Mouse (Mus musculus) frontal cortex, postnatal 14 days (tissue): ENCODE results near the gene Mas1.
A peak's percentile ranks its signal among the peaks of the same experiment; 100 is the strongest.
"Not testable (repeated sequence)": the region's sequence is repeated elsewhere in the genome, so short reads cannot be mapped to it uniquely, and the experiment has no call there.

ENCODE experiments used
- DNase-seq, 2 experiments: peaks; one replicate each; pipeline ENCODE4 v3.0.0; 2022; ENCODE audit warnings: low spot score in 2 of 2

Gene Mas1

DNA sequence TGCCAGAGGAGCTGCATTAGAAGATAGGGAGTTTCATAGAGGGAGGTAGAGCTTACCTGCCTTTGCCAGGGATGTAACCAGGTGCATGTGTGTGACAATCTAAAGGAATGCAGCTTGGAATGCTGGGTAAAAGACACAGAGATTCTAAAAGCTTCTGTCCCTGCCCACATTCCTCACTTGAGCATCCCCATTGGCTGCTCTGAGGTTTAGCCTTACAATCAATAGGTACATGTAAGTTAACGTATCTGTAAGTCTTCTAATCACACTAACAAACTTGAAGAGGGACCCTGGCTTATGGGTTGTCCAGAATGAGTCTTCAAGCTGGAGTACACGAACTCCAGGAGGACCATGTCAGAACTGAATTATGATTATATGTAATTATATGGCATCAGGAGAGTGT is at the start of gene Mas1:
Mas1 (minus strand) TSS at position 101 of the 400 bp plus-strand sequence.
- no peak for DNase-seq

DNA sequence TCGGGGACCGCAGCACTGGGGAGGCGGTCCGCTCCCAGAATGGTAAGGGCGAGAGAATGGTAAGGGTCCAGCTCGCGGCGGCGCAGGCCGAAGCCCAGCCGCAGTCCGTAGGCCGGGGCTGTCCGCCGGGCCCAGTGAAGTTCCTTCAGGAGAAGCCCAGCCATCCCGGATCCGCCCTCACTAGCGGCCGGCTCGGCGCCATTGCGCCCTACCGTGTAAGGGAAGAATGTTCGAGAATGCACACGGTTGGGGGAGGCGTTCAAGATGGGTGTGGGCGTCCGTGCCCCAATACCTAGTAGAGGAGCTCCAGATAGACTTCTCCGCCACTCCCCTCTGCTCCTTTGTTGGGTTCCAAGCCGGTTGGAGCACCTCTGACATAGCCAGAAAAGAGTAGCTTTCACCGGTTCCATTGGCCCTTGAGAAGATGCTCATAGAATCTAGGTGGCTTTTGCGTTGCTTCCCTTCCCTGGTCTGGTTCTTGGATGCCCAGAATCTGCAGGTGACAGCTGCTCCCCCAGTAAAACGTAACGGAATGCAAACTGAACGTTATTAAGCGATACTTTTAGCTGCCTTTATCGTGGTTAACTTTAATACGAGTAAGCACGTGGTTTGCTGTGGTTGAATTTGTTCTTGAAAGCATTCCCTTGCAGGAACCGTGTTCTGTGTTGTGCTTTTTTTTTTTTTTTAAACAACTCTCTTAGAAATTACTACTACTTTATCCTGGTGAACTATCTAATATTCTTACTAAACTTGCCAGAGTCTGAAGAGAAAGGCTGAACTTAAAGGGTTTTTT is 48.8 kb upstream of the Mas1 start:
- no peak for DNase-seq

DNA sequence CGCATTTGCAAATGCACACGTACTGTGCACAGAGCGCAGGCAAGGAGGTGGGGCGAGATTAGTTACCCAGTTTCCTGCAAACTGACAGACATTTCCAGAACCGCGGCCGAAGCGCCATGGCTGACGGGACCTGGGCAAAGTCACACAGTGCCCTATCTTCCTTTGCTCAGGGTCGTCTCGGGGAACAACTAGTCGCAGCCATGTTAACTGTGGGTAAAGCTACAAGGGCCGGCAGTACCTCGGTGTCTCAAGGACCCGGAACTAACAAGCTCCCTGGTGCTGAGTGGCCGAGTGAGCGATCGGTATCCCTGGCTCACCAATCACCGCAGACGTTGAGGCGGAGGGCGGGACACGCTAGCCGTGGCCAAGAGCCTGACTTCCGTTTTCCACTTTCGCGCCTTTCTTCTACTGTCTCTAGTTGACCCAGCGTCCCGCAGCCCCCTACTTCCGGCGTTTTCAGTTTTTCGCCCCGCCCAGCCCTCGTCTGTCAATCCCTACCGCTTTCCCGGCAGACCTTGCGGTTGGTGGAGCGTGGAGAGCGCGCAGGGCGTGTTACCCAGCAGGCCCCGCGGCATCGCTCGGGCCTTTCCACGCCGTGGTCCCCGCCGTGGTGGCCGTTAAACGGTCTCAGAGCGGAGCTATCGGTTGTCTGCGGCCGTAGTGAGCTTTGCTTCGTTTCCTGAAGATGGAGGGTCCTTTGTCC is 48.1 kb upstream of the Mas1 start, which contains the start of gene Mrpl18:
Mrpl18 (minus strand) TSS at position 465 of the 703 bp plus-strand sequence.
- peak; percentile 98 to 99 for DNase-seq

DNA sequence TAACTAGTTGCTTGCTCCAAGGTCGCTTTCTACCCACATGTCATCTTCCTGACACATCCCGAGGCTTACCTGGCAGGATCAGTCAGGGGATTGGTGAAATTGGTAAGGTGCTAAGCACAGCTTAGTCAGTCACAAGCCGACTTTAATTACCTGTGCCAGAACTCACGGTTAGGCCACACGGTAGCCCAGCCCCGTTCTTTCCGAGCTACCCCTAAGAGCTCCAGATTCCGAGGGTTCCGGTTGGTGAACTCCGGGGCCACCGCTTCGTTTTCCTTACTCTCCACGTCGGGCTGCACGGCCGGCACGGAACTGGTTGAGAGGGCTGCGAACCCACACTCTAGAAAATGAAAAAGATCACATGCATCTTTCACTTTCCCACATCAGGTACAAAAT is 47.5 kb upstream of the Mas1 start, which contains the start of gene Tcp1:
Tcp1 (plus strand) TSS at position 214 of the 393 bp plus-strand sequence.
- DNase-seq = no peak

DNA sequence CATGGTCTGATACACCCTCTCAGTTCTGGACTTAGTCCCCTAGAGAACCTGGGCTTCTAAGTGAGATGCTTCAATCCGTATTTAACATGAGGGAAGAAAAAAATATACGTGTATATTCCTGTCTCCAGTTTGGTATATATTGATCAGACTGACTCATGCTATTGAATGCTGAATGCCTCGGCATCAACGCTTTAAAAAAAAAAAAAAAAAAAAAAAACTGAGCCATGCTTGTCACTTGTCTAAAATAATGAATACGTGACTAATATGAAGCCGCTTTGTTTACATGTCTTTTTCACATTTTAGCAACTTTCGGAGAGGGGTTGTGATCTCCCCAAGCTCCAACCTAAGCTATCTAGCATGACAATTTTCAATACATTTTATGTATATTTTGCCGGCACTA is 42.4 kb upstream of the Mas1 start:
- no peak for DNase-seq

DNA sequence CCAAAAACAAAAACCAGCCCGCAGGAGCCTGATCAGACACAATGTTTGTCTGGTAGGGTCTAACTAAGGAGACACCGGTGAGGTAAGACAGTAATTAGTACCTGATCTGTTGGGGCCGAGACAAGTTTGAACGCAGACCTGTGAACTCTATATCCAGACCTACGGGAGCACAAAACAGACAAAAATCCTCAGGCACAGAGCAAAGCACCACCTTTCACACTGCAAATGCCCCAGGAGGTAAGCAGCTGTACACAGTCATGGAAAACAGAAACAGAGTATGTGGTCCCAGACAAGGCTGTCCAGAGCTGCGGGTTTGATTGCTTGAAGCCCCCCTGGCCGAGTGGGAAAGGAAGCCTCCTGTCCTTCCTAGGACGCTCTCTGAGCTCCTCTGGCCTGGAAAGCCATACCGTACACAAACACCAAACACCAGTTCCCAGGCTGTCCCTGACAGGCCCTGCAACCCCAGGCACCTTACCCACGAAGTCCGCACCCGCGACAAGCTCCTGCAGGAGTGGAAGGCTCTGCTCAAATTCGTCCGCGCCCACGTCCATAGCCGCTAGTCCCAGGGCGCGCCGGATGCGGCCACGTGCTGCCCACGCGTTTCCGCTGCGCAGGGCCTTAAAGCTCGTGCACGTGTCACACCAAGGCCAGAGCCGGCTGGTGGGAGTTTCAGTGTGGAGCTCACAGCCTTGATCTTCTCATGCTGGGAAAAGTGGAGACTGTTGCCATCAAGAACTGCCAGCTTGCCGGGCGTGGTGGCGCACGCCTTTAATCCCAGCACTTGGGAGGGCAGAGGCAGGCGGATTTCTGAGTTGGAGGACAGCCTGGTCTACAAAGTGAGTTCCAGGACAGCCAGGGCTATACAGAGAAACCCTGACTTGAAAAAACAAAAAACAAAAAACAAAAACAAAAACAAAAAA is 41.7 kb upstream of the Mas1 start, which contains the start of gene Pnldc1:
Pnldc1 (minus strand) TSS at position 870 of the 920 bp plus-strand sequence.
- no peak for DNase-seq

DNA sequence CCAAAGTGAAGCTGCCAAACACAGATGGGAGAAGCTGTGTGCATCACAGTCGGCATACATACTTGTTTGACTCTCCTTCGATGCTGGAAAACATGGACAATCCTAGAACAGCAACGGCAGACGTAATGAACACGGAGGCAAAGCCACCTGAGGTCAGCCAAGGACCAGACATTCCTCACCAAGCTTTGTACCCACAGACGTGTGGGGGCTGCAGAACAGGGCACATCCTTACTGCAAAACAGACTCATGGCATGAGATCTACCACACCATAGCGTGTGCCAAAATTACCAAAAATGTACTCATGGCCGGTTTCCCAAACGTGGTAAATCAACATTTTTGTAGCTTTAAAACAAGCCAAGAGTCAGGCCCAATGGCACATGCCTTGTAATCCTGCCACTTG is 38.5 kb upstream of the Mas1 start:
- DNase-seq = no peak

DNA sequence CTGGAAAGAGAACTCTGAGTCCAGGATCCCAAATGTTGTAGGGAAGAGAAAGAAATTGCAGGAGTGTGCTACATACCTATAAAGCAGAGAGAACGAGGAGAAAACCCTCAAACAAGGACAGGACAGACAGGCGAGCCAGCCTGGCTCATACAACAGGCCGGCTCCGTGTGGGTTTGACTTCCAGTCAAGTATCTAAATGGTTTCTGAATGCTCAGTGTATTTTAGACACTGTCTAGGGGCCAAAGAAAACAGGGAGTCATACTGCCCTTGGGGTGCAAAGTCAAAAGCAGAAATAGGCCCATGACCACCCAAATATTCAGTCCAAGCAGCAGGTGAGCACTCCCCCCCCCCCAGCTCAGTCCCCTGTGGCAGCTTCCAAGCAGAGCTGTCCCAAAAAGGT is 37.9 kb upstream of the Mas1 start:
- no peak for DNase-seq

DNA sequence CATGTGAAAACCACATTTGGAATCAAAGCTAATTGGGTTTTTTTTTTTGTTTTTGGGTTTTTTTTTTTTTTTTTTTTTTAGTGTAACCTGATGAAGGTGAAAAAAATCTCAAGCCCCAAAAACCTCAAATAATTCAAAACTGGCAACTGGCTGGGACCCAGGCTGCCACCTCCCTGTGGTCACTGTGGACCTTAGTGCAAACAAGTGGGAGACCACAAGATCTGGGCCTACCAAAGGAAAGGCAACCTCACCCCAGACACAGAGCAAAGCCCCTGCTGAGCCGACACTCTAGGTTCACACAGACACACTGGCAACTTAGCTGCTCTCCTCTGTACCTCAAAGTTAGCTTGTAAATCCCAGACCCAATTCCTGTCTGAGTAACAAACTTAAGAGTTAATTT is 36.4 kb upstream of the Mas1 start:
- DNase-seq = no peak

DNA sequence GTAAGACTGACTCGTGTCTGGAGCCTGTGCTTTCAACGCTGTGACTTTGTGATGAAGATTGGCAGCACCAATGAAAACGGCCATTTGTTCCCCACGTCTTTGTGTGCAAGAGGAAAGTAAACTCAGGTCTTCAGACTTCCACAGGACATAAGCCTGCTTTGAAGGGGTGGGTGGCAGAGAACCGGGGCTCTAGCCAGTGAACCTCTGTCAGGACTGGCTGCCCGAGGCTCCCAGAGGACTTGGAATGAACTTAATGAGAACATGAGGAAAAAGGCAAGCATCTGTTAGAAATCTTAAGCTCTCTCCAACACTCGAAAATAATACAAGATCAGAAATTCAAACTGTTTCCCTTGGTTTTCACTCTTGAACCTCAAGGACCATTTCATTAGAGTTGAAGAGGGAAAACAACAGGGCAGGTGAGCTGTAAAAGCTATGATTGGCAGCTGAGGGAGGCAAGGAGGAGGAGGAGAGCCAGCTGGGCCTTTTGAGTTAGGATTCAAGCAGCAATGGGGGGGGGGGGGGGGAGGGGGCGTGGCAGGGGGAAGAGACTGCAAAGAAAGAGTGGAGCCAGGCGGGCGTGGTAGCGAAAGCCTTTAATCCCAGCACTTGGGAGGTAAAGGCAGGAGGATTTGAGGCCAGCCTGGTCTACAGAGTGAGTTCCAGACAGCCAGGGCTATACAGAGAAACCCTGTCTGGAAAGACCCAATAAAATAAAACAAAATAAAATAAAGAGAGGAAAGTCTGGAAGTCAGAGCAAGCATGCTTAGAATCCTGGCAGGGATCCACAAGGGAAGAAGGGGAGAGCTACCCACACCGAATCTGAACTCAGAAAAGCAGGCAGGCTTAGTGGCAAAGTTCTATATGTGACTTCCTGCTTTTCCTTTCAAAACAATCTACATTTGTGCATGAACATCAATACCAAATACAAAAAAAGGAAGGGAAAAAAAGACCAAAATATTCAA is 35.7 kb upstream of the Mas1 start:
- no peak for DNase-seq

DNA sequence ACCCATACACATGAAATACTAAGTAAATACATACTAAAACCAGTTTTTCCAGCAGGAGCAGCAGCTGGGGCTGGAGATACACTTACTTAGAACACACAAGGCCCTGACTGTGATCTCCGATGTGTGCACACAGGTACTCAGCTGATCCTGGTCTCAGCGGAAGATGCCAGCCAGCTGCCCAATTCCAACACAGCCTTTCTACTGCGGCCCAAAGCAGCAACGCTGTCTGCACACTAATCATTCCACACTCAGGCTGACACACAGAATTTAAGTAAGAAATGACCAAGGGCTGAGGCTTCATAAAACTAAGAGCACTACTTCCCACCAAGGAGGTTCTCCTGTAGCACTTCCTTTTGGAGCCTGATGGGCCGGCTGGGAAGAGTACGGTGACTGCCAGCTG is 34.3 kb upstream of the Mas1 start:
- no peak for DNase-seq

DNA sequence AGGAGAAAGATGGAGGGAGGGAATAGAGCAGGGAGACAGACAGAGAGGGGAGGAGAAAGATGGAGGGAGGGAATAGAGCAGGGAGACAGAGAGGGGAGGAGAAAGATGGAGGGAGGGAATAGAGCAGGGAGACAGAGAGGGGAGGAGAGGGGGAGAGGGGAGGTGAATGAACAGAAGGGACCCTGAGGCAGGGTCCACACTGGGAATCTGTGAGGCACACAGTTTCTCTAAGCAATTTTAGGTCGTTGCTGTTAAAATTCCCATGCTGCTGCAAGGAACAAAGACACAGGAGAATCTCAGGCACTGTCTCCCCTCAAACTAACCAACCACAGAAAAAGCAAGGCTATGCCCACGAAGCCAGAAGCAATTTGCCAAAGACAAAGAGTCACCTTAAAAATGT is 30.7 kb upstream of the Mas1 start:
- DNase-seq = not testable (repeated sequence)

DNA sequence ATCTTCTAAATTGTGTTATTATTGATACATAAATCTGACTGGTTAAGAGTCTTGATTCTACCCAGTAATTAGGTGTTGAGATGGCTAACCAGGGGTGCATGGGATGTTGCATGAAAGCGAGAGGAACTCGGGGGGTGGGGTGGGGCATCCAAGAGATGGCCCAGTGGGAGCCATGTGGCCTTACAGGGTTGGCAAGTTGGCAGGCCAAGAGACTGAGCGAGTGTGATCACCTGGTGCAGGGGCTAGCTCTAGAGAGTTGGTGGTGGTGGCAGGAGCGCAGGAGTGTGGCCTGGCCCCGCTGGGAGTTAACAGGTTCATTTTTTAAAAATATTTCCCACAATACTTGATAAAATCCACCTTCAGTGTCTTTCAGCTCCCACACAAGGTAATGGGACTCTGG is 29.7 kb upstream of the Mas1 start:
- DNase-seq = no peak

DNA sequence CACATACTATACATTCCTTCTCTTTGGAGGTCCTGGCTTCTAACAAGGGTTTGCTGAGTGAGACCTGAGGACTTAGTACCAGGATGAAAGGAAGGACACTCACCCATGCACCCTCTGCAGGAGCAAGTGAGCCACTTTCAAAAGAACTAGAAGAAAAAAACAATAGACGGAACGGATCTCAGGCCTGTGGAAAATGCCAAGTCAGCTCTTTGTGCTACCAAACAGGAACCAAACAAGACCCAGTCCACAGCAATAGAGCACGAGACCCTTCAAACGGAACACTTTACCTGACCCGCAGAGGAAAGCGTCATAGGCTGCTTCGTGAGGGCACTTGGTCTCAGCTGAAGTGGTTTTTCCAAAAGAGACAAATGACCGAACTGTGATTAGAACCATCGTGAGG is 24.1 kb upstream of the Mas1 start:
- no peak for DNase-seq

DNA sequence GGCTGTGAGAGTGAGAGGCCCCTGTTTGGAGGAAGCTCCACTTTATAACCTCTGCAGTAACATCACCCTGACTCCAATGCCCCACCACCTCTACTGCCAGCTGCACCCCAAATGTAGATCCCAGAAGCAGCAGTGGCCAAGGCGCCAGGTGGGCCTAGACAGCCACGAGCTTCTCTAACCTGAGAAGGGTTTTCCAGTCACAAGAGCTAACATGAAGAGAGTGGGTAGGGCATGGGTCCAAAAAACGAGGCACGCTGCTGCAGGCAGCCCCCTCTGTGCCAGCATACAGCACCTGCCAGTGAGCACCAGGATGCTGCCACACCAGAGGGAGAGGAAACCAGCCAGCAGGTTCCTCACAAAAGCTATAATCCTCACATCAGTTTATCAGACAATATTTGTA is 23.1 kb upstream of the Mas1 start:
- no peak for DNase-seq

DNA sequence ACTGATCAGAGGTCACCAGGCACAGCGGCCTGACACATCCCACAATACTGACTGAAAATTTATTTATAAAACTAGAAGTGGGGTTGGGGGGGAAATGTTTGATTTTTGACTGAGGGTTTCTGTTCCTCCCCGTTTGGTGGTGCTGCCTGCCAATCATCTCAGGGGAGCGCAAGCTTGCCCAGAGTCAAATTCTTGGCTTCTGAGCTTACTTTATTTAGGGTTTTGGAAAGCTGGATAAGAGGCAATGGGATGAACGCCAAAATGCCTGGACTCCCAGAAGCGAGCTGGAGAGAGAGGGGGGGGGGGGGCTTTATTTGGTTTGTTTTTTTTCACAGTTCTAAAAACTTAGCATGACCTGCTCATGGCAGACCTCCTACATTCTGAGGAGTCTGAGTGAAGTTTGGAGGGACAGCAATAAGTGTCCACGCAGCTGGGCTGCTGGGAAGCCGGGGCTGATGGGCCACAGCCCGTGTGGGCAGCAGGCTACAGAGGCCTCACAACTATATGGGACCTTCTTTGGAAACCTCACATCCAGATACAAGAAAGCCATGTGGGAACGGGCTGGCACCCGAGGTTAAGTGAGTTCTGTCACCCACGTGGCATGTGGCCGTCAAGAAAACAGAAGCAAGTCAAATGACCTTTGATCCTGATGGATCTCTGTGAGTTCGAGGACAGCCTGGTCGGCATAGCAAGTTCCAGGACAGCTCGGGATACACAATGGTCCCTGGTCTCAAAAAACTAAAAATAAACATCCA is 19.3 kb upstream of the Mas1 start:
- DNase-seq = no peak

DNA sequence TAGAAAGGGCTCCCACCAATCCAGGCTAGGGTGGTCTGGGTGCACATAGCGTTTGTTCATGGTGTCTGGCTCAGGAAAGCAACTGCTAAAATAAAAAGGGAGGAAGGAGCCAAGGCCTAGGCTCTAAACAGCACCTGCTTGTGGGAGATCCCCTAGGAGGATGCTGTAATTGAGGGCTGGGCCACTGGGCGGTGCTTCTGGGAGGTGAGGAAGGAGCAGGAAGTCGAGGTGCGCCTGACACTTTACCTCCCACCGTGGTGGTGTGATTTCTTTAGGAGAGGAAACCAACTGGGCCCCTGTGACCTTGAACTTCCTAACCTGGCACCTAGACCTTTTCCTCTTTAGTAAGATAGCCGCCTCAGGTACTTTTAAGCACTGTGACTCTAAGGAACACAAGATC is 18.7 kb upstream of the Mas1 start:
- no peak for DNase-seq

DNA sequence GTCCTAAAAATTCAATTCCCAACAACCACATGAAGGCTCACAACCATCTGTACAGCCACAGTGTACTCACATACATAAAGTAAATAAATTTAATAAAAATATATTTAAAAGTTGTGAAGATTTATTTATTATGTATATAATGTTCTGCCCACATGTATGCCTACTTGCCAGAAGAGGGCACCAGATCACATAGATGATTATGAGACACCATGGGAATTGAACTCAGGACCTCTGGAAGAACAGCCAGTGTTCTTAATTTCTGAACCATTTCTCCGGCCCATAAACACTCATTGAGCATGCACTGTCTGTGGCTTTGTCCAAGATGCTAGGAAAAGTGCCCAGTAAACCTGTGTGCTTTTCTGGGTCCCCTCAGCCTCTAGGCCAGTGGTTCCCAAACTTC is 13.3 kb upstream of the Mas1 start:
- no peak for DNase-seq

DNA sequence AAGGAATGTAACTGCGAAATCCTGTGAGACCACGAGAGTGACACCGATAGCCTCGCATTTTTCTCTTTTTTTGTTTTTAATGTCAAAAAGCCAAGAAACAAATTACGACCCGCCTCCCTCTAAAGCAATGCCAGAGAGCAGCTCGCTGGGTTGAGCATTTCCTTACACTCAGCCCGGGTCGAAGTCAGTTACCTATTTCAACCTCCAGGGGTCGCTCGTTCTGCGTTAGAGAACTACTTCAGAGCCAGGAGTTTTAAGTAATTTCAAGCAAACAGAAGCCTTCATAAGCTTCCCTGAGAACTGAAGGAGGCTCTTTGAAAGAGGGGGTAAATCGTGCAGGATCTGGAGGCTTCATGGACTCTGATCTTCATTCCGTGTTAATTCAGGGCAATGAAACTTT is 12.2 kb upstream of the Mas1 start:
- DNase-seq = peak; percentile 73 to 86

DNA sequence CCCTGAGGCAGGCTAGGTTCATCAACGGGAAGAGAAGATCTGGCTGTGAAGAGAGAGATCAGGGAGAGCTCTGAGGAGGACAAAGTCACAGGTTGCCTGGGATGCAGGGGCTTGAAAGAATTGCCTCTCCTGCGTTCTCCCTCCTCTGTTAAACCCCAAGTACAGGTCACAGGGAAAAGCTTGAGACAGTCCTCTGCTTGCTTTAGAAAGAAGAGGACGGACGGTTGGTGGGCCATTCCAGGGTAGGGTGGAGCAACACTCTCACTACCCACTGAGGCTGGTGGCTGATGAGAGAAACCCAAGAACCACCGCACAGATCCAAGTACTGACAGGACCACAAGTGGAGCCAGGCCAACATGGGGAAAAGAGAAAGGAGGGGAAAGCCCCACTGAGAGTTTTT is 7.8 kb upstream of the Mas1 start, which contains the start of gene Mrgprh:
Mrgprh (plus strand) TSS at position 301 of the 400 bp plus-strand sequence.
- no peak for DNase-seq
